In the genomic region with DNA sequence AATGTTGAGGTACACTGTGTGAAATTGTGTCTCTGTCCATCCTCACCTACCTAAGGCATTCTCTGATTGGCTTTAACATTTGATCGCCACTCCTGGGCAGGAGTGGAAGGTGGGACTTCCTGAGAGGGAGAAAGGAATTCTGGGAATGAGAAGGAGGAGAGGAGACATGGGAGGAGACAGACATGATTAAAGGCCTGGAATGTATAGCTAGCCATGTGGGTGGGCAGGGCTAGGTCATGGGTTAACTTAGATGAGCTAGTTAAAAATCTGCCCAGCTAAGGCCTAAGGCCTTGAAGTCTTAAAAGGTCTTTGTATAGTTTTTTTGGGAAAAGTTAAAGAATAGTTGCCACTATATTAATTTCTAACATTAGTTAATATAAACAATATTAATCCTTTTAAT, we compare ENCODE assay signal across 30 mouse cellular contexts. TPM values are rescaled to one million over a fixed set of nuclear protein-coding genes. Genes with fewer than 3 reads are reported as not detected.
DNase-seq lines count a peak whose midpoint lies in the region; ATAC-seq and TF ChIP-seq lines count a peak whose summit lies in the region.
"Had no signal": no experiment of that assay in that cellular context is flagged by ENCODE, and none has a peak within 500 bp of the region (broad histone marks: within the 10 kb centered on the region; RNA-seq: fewer than 3 reads in every experiment).

No protein-coding gene starts in this region.

- no peaks in the 10 kb centered on the region for H3K9me3 ChIP-seq in limb, embryonic 10.5 days (replicated peaks)
- no peaks in the 10 kb centered on the region for H3K9me3 ChIP-seq in kidney, embryonic 14.5 days (ENCODE audit: control insufficient read depth, low read length)
- H3K9me3 ChIP-seq: embryonic facial prominence, embryonic 13.5 days; embryonic facial prominence, embryonic 15.5 days; forebrain, embryonic 10.5 days; forebrain, embryonic 12.5 days; G1E had no signal

- H3K27me3 ChIP-seq in limb, embryonic 10.5 days (ENCODE audit: low read depth, poor library complexity, severe bottlenecking), result no peaks in the 10 kb centered on the region
- no peaks in the 10 kb centered on the region for H3K27me3 ChIP-seq in kidney, embryonic 14.5 days (ENCODE audit: control insufficient read depth, insufficient read depth, low read length)
- H3K27me3 ChIP-seq: CH12.LX; embryonic facial prominence, embryonic 13.5 days; embryonic facial prominence, embryonic 15.5 days; forebrain, embryonic 12.5 days; Patski had no signal

- peaks cover 21% of the 10 kb centered on the region for H3K4me1 ChIP-seq in limb, embryonic 10.5 days
- peaks cover 6% of the 10 kb centered on the region; the same call in 1 of the 2 replicates for H3K4me1 ChIP-seq in kidney, embryonic 14.5 days (ENCODE audit: control insufficient read depth, insufficient read depth, low read length)
- H3K4me1 ChIP-seq: embryonic facial prominence, embryonic 15.5 days; forebrain, embryonic 10.5 days; forebrain, embryonic 12.5 days had no signal

- peak overlapping the region; percentile 69 for H3K27ac ChIP-seq in layer of hippocampus, adult 2 months
- H3K27ac ChIP-seq in limb, embryonic 10.5 days, result no peak overlapping the region
- H3K27ac ChIP-seq in kidney, embryonic 14.5 days (ENCODE audit: low read depth, low read length), result no peak overlapping the region
- H3K27ac ChIP-seq: embryonic facial prominence, embryonic 13.5 days; embryonic facial prominence, embryonic 15.5 days; forebrain, embryonic 10.5 days; forebrain, embryonic 12.5 days had no signal

- peaks cover 71% of the 10 kb centered on the region for H3K36me3 ChIP-seq in limb, embryonic 10.5 days
- peaks cover 40% of the 10 kb centered on the region for H3K36me3 ChIP-seq in kidney, embryonic 14.5 days (ENCODE audit: control insufficient read depth, insufficient read depth, low read length)

- TF ChIP-seq CTCF in layer of hippocampus, adult 2 months (conservative IDR thresholded peaks at IDR 0.05), result no peak

- H3K4me3 ChIP-seq in layer of hippocampus, adult 2 months, result no peak overlapping the region
- no peak overlapping the region for H3K4me3 ChIP-seq in limb, embryonic 10.5 days
- H3K4me3 ChIP-seq in kidney, embryonic 14.5 days (ENCODE audit: low read length), result no peak overlapping the region
- H3K4me3 ChIP-seq: embryonic facial prominence, embryonic 13.5 days; embryonic facial prominence, embryonic 15.5 days; erythroblast, embryonic 14.5 days; forebrain, embryonic 10.5 days; forebrain, embryonic 12.5 days had no signal

- no peak overlapping the region for H3K4me2 ChIP-seq in kidney, embryonic 14.5 days (replicated peaks; ENCODE audit: low read depth, low read length)
- H3K4me2 ChIP-seq: embryonic facial prominence, embryonic 13.5 days; embryonic facial prominence, embryonic 15.5 days; forebrain, embryonic 12.5 days had no signal

- H3K9ac ChIP-seq in kidney, embryonic 14.5 days (ENCODE audit: low read depth, low read length), result no peak overlapping the region
- H3K9ac ChIP-seq: embryonic facial prominence, embryonic 13.5 days; embryonic facial prominence, embryonic 15.5 days; forebrain, embryonic 12.5 days had no signal

- no peak for ATAC-seq in kidney, embryonic 14.5 days (ENCODE audit: low FRiP score, low TSS enrichment)
- ATAC-seq: activated CD4-positive, CD25-positive, alpha-beta regulatory T cell, adult 4 months; CD4-positive, CD25-positive, alpha-beta regulatory T cell, adult 4 months; forebrain, embryonic 14.5 days; forebrain, embryonic 16.5 days; Patski had no signal

- WGBS in limb, embryonic 10.5 days, result 79% methylated on average over 1 of the region's 1 CpGs
- WGBS in kidney, embryonic 14.5 days, result 82% methylated on average over 1 of the region's 1 CpGs

- DNase-seq in heart, adult 11 months, result peak; percentile 53
- DNase-seq in heart, postnatal 4 days, result no peak
- no peak for DNase-seq in layer of hippocampus, adult 2 months (ENCODE audit: low spot score in 2 of 2)
- no peak for DNase-seq in layer of hippocampus, postnatal 25 days (ENCODE audit: extremely low spot score in 1 of 2, low spot score in 1 of 2)
- peak; percentile 12 for DNase-seq in limb, embryonic 10.5 days (ENCODE audit: low spot score)
- DNase-seq in adrenal gland, adult (ENCODE audit: inconsistent age in 2 of 2, low spot score in 1 of 2), result no peak
- DNase-seq: adrenal gland, adult 2 months; adrenal gland, postnatal 10 days; adrenal gland, postnatal 25 days; B cell, adult 2 months; cerebellum, adult 11 months; cerebellum, adult 18-20 months; cerebellum, adult 8-10 months; cerebellum, adult 9-11 months; cerebellum, postnatal 14 days; cerebellum, postnatal 36 days; embryo, embryonic 11 days had no signal

RNA-seq across cellular contexts. Expression of a gene that starts 19.7 kb away (rescaled TPM):
- total RNA-seq in heart, postnatal 4 days (2021), result 10 to 100 TPM; 50.5 to 53.0 TPM
- total RNA-seq in layer of hippocampus, adult 2 months (2021), result 10 to 100 TPM; 37.7 to 42.4 TPM
- total RNA-seq in layer of hippocampus, postnatal 25 days (2021), result 10 to 100 TPM; 32.0 to 35.9 TPM
- polyA plus RNA-seq in limb, embryonic 10.5 days (2016; fragmentation: Nextera tagmentation; extraction: Ambion mirVana), result 36.4 and 46.3 TPM in 2 replicates
- 33.7 and 52.0 TPM in 2 replicates for polyA plus RNA-seq in kidney, embryonic 14.5 days (2014; fragmentation: Nextera tagmentation; extraction: Ambion mirVana)

RNA-seq across cellular contexts. Expression of a gene that starts 43.9 kb away (rescaled TPM):
- total RNA-seq in heart, postnatal 4 days (2021), result 10 to 100 TPM; 76.4 to 79.6 TPM
- 10 to 100 TPM; 19.1 to 20.4 TPM for total RNA-seq in layer of hippocampus, adult 2 months (2021)
- 10 to 100 TPM; 18.6 to 21.1 TPM for total RNA-seq in layer of hippocampus, postnatal 25 days (2021)
- 61.8 and 90.1 TPM in 2 replicates for polyA plus RNA-seq in limb, embryonic 10.5 days (2016; fragmentation: Nextera tagmentation; extraction: Ambion mirVana)
- polyA plus RNA-seq in kidney, embryonic 14.5 days (2014; fragmentation: Nextera tagmentation; extraction: Ambion mirVana), result 69.1 and 89.7 TPM in 2 replicates
- total RNA-seq: CH12.LX had no signal
- polyA plus RNA-seq: erythroblast, embryonic 14.5 days had no signal

Comparison
In these comparisons a context has a peak if more than half of its experiments do, and no peak if none do; other contexts are left out.
1. DNase-seq: peak in heart, adult 11 months (single experiment) and limb, embryonic 10.5 days (single experiment); none in heart, postnatal 4 days (single experiment), layer of hippocampus, adult 2 months (0 of 2), layer of hippocampus, postnatal 25 days (0 of 2) and adrenal gland, adult (0 of 2).